Mouse (Mus musculus): ENCODE data around the gene Cblb. TPM values are rescaled to one million over a fixed set of nuclear protein-coding genes. Genes with fewer than 3 reads are reported as not detected.

Gene Cblb
- polyA plus RNA-seq (2017; shearing (Covaris generic)), result 101 TPM

DNA sequence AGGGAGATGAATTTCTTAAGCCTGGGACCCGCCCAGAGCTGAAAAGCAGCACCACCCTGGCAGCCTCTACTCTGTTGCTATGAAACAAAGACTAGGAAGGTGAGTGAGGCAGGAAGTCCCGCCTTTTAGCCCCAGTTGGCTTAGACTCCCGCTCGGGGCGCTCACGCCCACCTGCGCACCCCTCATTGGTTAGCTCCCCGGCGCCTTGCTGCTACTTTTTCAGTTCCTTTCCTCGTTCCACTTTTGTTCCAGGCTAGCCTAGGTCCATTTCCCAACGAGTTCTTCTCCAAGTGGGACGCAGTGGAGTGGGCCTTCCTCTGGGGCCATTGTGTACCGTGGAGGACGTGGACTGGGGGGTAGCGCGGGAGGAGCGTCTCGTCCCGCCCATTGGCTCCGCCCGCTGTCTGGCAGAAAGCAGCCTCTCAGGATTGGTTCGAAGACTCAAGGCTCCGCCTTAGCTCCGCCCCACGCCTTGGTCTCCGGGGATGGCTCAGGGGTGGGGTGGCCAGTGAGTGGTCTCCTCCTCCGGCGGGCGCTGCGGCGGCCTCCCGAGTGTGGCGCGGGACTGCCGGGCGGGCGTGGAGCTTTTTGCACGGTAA is at the start of gene Cblb:
Gene Cblb (plus strand): TSS at position 135 of the 599 bp plus-strand sequence.

Data from CD4-positive, CD25-positive, alpha-beta regulatory T cell (primary cell).